Comparison of ENCODE assay signal across 15 mouse cellular contexts in the genomic region with DNA sequence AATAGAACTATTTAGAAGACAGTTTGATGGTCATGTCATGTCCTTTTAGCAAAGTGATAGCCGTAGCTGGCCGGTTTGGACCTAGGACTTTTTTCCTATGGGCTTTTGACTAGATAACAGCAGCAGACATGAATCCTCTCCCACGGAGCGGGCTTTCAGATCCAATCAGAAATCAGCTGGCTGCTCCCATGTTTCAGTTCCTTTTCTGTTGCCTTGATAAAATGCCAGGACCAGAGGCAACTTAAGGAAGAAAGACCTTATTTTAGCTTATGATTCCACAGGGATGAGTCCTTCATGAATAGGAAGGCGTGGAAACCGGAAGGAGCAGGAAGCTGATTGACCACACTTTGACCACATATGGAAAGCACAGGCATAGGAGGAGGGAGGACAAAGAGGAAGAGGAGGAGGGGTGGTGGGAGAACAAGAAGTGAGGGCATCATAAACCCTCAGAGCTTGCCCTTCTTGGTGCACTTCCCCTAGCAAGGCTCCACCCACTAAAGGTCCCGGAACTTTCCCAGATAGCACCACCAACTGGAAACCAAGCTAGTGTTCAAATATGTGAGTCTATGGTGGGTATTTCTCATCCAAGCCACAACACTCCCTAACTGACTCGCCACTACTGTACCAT. TPM values are rescaled to one million over a fixed set of nuclear protein-coding genes. Genes with fewer than 3 reads are reported as not detected.
DNase-seq lines count a peak whose midpoint lies in the region; ATAC-seq and TF ChIP-seq lines count a peak whose summit lies in the region.
"Had no signal": no experiment of that assay in that cellular context is flagged by ENCODE, and none has a peak within 500 bp of the region (broad histone marks: within the 10 kb centered on the region; RNA-seq: fewer than 3 reads in every experiment).

No protein-coding gene starts in this region.

- H3K4me1 ChIP-seq in liver, adult 2 months (ENCODE audit: control insufficient read depth, insufficient read depth, low read length) = no peaks in the 10 kb centered on the region

- peak; percentile 31 for ATAC-seq in megakaryocyte-erythroid progenitor cell, adult 5-6 weeks (replicated peaks; ENCODE audit: low FRiP score, low TSS enrichment, poor library complexity, severe bottlenecking)

- WGBS in liver, adult 2 months = 77% methylated on average over 8 of the region's 8 CpGs

- no peaks in the 10 kb centered on the region for H3K27me3 ChIP-seq in liver, adult 2 months (ENCODE audit: control insufficient read depth, insufficient read depth, low read length)
- H3K27me3 ChIP-seq: hindbrain, embryonic 15.5 days; limb, embryonic 15.5 days had no signal

- no peak for TF ChIP-seq POLR2A in liver, adult 2 months (IDR thresholded peaks at IDR 0.05; ENCODE audit: extremely low read depth, insufficient read depth, low read length)

- peak; percentile 4 for DNase-seq in kidney, adult 9 months
- no peak for DNase-seq in kidney, adult 18-20 months
- DNase-seq in NIH3T3 (ENCODE audit: low read depth) = peak; percentile 46
- DNase-seq in liver, adult 2 months (ENCODE audit: extremely low read depth, low read depth, low spot score) = peak; percentile 28
- DNase-seq in thymus, postnatal 14 days = no peak
- no peak for DNase-seq in frontal cortex, postnatal 25 days (ENCODE audit: low spot score in 2 of 2)
- no peak for DNase-seq in gastrocnemius, adult 8-10 months (ENCODE audit: low spot score in 2 of 2)
- DNase-seq: adrenal gland, adult 2 months; cerebellum, adult 9-10 months; gastrocnemius, adult 2 months had no signal

- no peak overlapping the region for H3K4me3 ChIP-seq in liver, adult 2 months (ENCODE audit: insufficient read depth, low read depth, low read length)
- H3K4me3 ChIP-seq: gastrocnemius, adult 2 months; hindbrain, embryonic 15.5 days; layer of hippocampus, adult 2 months; limb, embryonic 15.5 days; myocyte had no signal

- H3K9ac ChIP-seq in liver, adult 2 months (ENCODE audit: low read depth, low read length) = no peak overlapping the region
- H3K9ac ChIP-seq: hindbrain, embryonic 15.5 days; limb, embryonic 15.5 days had no signal

- no peaks in the 10 kb centered on the region for H3K79me2 ChIP-seq in liver, adult 2 months (ENCODE audit: control insufficient read depth, insufficient read depth, low read length)

- TF ChIP-seq CTCF in liver, adult 2 months (IDR thresholded peaks at IDR 0.05; ENCODE audit: low read depth, low read length) = no peak

- no peak overlapping the region for H3K27ac ChIP-seq in liver, adult 2 months (replicated peaks; ENCODE audit: insufficient read depth, low read depth, low read length)
- H3K27ac ChIP-seq: gastrocnemius, adult 2 months; hindbrain, embryonic 15.5 days; layer of hippocampus, adult 2 months; limb, embryonic 15.5 days had no signal

- no peaks in the 10 kb centered on the region for H3K36me3 ChIP-seq in liver, adult 2 months (ENCODE audit: control insufficient read depth, insufficient read depth, low read length)
- H3K36me3 ChIP-seq: hindbrain, embryonic 15.5 days; limb, embryonic 15.5 days had no signal

RNA-seq across cellular contexts. Expression of gene Pik3cb, which starts 42.7 kb away (rescaled TPM):
- total RNA-seq in liver, adult 2 months (2014; rRNA removed) = 4.2 and 4.6 TPM in 2 replicates
- 2.3 and 2.5 TPM in 2 replicates for polyA plus RNA-seq in liver, adult 2 months (2012; rRNA removed)
- 9.5 and 14.1 TPM in 2 replicates for total RNA-seq in megakaryocyte-erythroid progenitor cell, adult 5-6 weeks (2014; fragmentation: Nextera tagmentation)
- 2.9 and 5.5 TPM in 2 replicates for total RNA-seq in megakaryocyte-erythroid progenitor cell, adult 5-6 weeks (2017)
- 1 to 10 TPM; 5.8 to 7.7 (median 6.6) TPM for total RNA-seq in gastrocnemius, adult 8-10 months (2022)

RNA-seq across cellular contexts. Expression of gene Faiml, which starts 53.9 kb away (rescaled TPM):
- not detected in 2 replicates for total RNA-seq in liver, adult 2 months (2014; rRNA removed)
- polyA plus RNA-seq in liver, adult 2 months (2012; rRNA removed) = not detected in 2 replicates
- not detected in 2 replicates for total RNA-seq in megakaryocyte-erythroid progenitor cell, adult 5-6 weeks (2014; fragmentation: Nextera tagmentation)
- not detected in 2 replicates for total RNA-seq in megakaryocyte-erythroid progenitor cell, adult 5-6 weeks (2017)
- total RNA-seq in gastrocnemius, adult 8-10 months (2022) = not detected
- total RNA-seq: adrenal gland, adult 2 months; gastrocnemius, adult 2 months; layer of hippocampus, adult 2 months had no signal
- polyA plus RNA-seq: adrenal gland, adult 2 months; hindbrain, embryonic 15.5 days; limb, embryonic 15.5 days; myocyte had no signal

Comparison
In these comparisons a context has a peak if more than half of its experiments do, and no peak if none do; other contexts are left out.
1. DNase-seq: peak in kidney, adult 9 months (single experiment), NIH3T3 (single experiment) and liver, adult 2 months (single experiment); none in kidney, adult 18-20 months (single experiment), thymus, postnatal 14 days (single experiment), frontal cortex, postnatal 25 days (0 of 2) and gastrocnemius, adult 8-10 months (0 of 2).